Mouse (Mus musculus): ENCODE measurements around the gene Ppp3ca.

GRCm38 (mm10) chr3:136905577-136905976 is 235.7 kb downstream of the Ppp3ca start:
- TF ChIP-seq CTCF (IDR thresholded peaks at IDR 0.05; ENCODE audit: control insufficient read depth, insufficient read depth, insufficient replicate concordance, low read depth, low read length) = no peak
- no peak for TF ChIP-seq POLR2A (IDR thresholded peaks at IDR 0.05; ENCODE audit: control insufficient read depth, low read depth, low read length)
